Mouse (Mus musculus) urinary bladder, postnatal 0 days (tissue): ENCODE data around the gene Serpinf1. TPM values are rescaled to one million over a fixed set of nuclear protein-coding genes. Genes with fewer than 3 reads are reported as not detected.

Source experiments
- microRNA counts: library from miRNA; unstranded; fragments of <30 nt; microRNA quantifications from one replicate; lab custom pipeline; 2016
- microRNA-seq: library from miRNA; unstranded; fragments of <30 nt; microRNA quantifications from one replicate; pipeline ENCODE4, GENCODE M21; 2016
- polyA plus RNA-seq: library from polyadenylated mRNA; unstranded; fragments of >200 nt; fragmentation: Nextera tagmentation; extraction: Ambion mirVana; gene quantifications from 2 replicates; pipeline ENCODE4 v1.2.1, GENCODE M21; 2015

Gene Serpinf1
- polyA plus RNA-seq: 168 and 180 TPM in 2 replicates

GRCm38 (mm10) chr11:75422013-75422792 lies at the start of gene Serpinf1:
Gene Serpinf1, minus strand, starts transcription at chr11:75422701.

GRCm38 (mm10) chr11:75460844-75461742 lies 38.6 kb upstream of the Serpinf1 start, which contains the start of gene Tlcd2:
Gene Tlcd2, plus strand, starts transcription at chr11:75461715.

GRCm38 (mm10) chr11:75453991-75454930 lies 31.8 kb upstream of the Serpinf1 start, which contains the start of gene Wdr81:
Gene Wdr81, minus strand, starts transcription at chr11:75454717.

GRCm38 (mm10) chr11:75439363-75439762 lies 16.9 kb upstream of the Serpinf1 start, which contains the start of gene Serpinf2:
Gene Serpinf2, minus strand, starts transcription at chr11:75439591.

MicroRNAs within 50 kb of the gene (microRNA counts, 519-probe panel; counts per million panel counts)
- 5,697 counts per million, percentile 98 among the panel's probes with 10 or more counts for microRNA mmu-miR-22 (lab: Ali Mortazavi, UCI)

Small RNA genes lying within 50 kb of the gene (microRNA-seq; reads per million reads assigned to microRNA genes)
- 49,453 reads per million, percentile 99 among the genes with 10 or more reads in this experiment for gene Mir22

Other genes starting within 250 kb of the Serpinf1 start
- 14.8 and 15.7 TPM in 2 replicates for gene Ovca2, start 243.9 kb downstream of the Serpinf1 start, polyA plus RNA-seq
- 15.7 and 16.8 TPM in 2 replicates for gene Dph1, start 231.5 kb downstream of the Serpinf1 start, polyA plus RNA-seq
- 17.9 and 18.6 TPM in 2 replicates for gene Rtn4rl1, start 228.9 kb downstream of the Serpinf1 start, polyA plus RNA-seq
- 95.4 and 102 TPM in 2 replicates for gene Rpa1, start 74.4 kb downstream of the Serpinf1 start, polyA plus RNA-seq
- gene Smyd4, start 74.3 kb downstream of the Serpinf1 start, polyA plus RNA-seq: 11.2 and 11.3 TPM in 2 replicates
- 0.21 and 0.57 TPM in 2 replicates for gene Serpinf2, start 16.9 kb upstream of the Serpinf1 start, polyA plus RNA-seq
- gene Wdr81, start 32.0 kb upstream of the Serpinf1 start, polyA plus RNA-seq: 3.1 and 3.6 TPM in 2 replicates
- 20.0 and 24.6 TPM in 2 replicates for gene Tlcd2, start 39.0 kb upstream of the Serpinf1 start, polyA plus RNA-seq
- 18.4 and 19.3 TPM in 2 replicates for gene Prpf8, start 64.1 kb upstream of the Serpinf1 start, polyA plus RNA-seq
- 3.8 and 4.4 TPM in 2 replicates for gene Rilp, start 87.4 kb upstream of the Serpinf1 start, polyA plus RNA-seq
- 2.7 and 3.2 TPM in 2 replicates for gene Scarf1, start 90.8 kb upstream of the Serpinf1 start, polyA plus RNA-seq
- gene Slc43a2, start 109.0 kb upstream of the Serpinf1 start, polyA plus RNA-seq: 3.7 and 4.3 TPM in 2 replicates
- 110 and 112 TPM in 2 replicates for gene Pitpna, start 165.4 kb upstream of the Serpinf1 start, polyA plus RNA-seq
- gene Inpp5k, start 208.3 kb upstream of the Serpinf1 start, polyA plus RNA-seq: 18.8 and 22.6 TPM in 2 replicates
- gene Myo1c, start 227.8 kb upstream of the Serpinf1 start, polyA plus RNA-seq: 108 and 141 TPM in 2 replicates